Mouse (Mus musculus): ENCODE measurements around the gene Armh1. TPM values are rescaled to one million over a fixed set of nuclear protein-coding genes. Genes with fewer than 3 reads are reported as not detected.

The Armh1 gene
- polyA plus RNA-seq, 1 experiment = 0.52 TPM

- TF ChIP-seq EP300 (IDR thresholded peaks at IDR 0.05; ENCODE audit: insufficient read depth, low read depth, low read length) = peak; percentile 46; the same call in 1 of the 2 replicates
- TF ChIP-seq CTCF (IDR thresholded peaks at IDR 0.05; ENCODE audit: low read depth, low read length) = no peak
- TF ChIP-seq POLR2A (IDR thresholded peaks at IDR 0.05; ENCODE audit: insufficient read depth, low read length) = peak; percentile 93
- H3K27me3 ChIP-seq (ENCODE audit: control insufficient read depth, insufficient read depth, low read length, poor library complexity, severe bottlenecking) = no peaks in the 10 kb centered on the region
- H3K36me3 ChIP-seq (ENCODE audit: control insufficient read depth, insufficient read depth, low read length, poor library complexity, severe bottlenecking) = peaks cover 30% of the 10 kb centered on the region
- H3K4me1 ChIP-seq (ENCODE audit: control insufficient read depth, insufficient read depth, low read length) = no peaks in the 10 kb centered on the region
- no peaks in the 10 kb centered on the region for H3K9me3 ChIP-seq (replicated peaks; ENCODE audit: control insufficient read depth, insufficient read depth, low read length, poor library complexity, severe bottlenecking)
- H3K9ac ChIP-seq (ENCODE audit: low read depth, poor library complexity, severe bottlenecking) = peak within 1 kb of the TSS; percentile 55
- H3K4me3 ChIP-seq (ENCODE audit: low read depth, low read length) = peak within 1 kb of the TSS; percentile 87
- H3K27ac ChIP-seq (ENCODE audit: insufficient read depth, low read length) = peak within 1 kb of the TSS; percentile 69
Measured at GRCm38 (mm10) chr4:117181863-117182758, 69.8 kb downstream of the Armh1 start, which contains the start of gene Kif2c. Gene Kif2c, minus strand, starts transcription at chr4:117182639.

GRCm38 (mm10) chr4:117169936-117170335 is 82.0 kb downstream of the Armh1 start:
- Histone ChIP-seq H3K4me3 (ENCODE audit: low read depth, low read length) (no peak overlapping the region), H3K9me3 (replicated peaks; ENCODE audit: control insufficient read depth, insufficient read depth, low read length, poor library complexity, severe bottlenecking) (no peaks in the 10 kb centered on the region), H3K27ac (ENCODE audit: insufficient read depth, low read length) (peak overlapping the region; percentile 88), H3K4me1 (ENCODE audit: control insufficient read depth, insufficient read depth, low read length) (peaks cover 5% of the 10 kb centered on the region), H3K9ac (ENCODE audit: low read depth, poor library complexity, severe bottlenecking) (no peak overlapping the region), H3K27me3 (ENCODE audit: control insufficient read depth, insufficient read depth, low read length, poor library complexity, severe bottlenecking) (no peaks in the 10 kb centered on the region), H3K36me3 (ENCODE audit: control insufficient read depth, insufficient read depth, low read length, poor library complexity, severe bottlenecking) (peaks cover 79% of the 10 kb centered on the region)
- TF ChIP-seq EP300 (IDR thresholded peaks at IDR 0.05; ENCODE audit: insufficient read depth, low read depth, low read length) (0 out of 2 replicates have a peak, but pooled peaks have one; percentile 47), POLR2A (IDR thresholded peaks at IDR 0.05; ENCODE audit: insufficient read depth, low read length) (no peak)

Other genes starting within 250 kb of the Armh1 start
- gene Eif2b3, start 232.7 kb downstream of the Armh1 start, polyA plus RNA-seq (2011; ENCODE audit: insufficient read depth, insufficient read length, low read depth, missing spikeins) = 67.5 and 73.3 TPM in 2 replicates
- 4.5 and 5.7 TPM in 2 replicates for gene Ptch2, start 156.1 kb downstream of the Armh1 start, polyA plus RNA-seq (2011; ENCODE audit: insufficient read depth, insufficient read length, low read depth, missing spikeins)
- 60.9 and 65.8 TPM in 2 replicates for gene Btbd19, start 126.4 kb downstream of the Armh1 start, polyA plus RNA-seq (2011; ENCODE audit: insufficient read depth, insufficient read length, low read depth, missing spikeins)
- gene Tctex1d4, start 125.3 kb downstream of the Armh1 start, polyA plus RNA-seq (2011; ENCODE audit: insufficient read depth, insufficient read length, low read depth, missing spikeins) = not detected in 2 replicates
- 12.1 and 12.5 TPM in 2 replicates for gene Plk3, start 118.2 kb downstream of the Armh1 start, polyA plus RNA-seq (2011; ENCODE audit: insufficient read depth, insufficient read length, low read depth, missing spikeins)
- 2,253 and 2,515 TPM in 2 replicates for gene Rps8, start 95.9 kb downstream of the Armh1 start, polyA plus RNA-seq (2011; ENCODE audit: insufficient read depth, insufficient read length, low read depth, missing spikeins)
- gene Kif2c, start 69.5 kb downstream of the Armh1 start, polyA plus RNA-seq (2011; ENCODE audit: insufficient read depth, insufficient read length, low read depth, missing spikeins) = 109 and 112 TPM in 2 replicates
- gene Tmem53, start 174 bp downstream of the Armh1 start, polyA plus RNA-seq (2011; ENCODE audit: insufficient read depth, insufficient read length, low read depth, missing spikeins) = 1.8 and 2.7 TPM in 2 replicates
- gene Rnf220, start 244.9 kb upstream of the Armh1 start, polyA plus RNA-seq (2011; ENCODE audit: insufficient read depth, insufficient read length, low read depth, missing spikeins) = 130 and 132 TPM in 2 replicates

Measured in ES-Bruce4 (cell line).